In the genomic region with DNA sequence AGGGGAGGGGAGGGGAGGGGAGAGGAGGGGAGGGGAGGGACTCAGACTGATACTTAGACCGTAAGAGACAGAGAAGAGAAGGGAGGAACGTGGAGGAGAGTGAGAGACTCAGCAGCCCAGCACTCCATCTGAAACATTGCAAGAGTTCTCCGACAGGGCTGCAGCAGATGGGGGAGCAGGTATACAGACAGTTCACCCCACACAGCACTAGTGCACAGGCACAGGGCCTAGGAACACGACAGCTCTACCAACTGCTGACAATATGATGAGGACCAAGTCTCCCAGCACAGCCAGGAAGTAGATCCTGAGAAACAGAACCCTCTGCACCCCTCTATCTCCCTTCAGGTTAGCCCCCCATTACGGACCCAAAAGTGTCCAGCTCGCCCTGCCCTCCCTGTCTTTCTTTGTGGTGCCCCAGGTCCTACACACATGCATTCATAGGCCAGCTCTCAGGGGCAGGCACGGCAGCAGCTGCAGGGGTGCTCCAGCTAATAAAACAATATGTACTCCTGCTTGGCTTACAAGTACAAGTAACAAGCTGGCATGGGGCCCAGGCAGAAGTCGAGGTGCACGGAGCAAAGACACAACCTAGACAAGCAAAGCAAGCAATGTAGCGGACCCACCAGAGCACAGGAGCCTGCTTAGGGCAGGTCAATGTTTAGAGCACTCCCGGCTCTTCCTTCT, we compare ENCODE assay signal across 15 mouse cellular contexts. TPM values are rescaled to one million over a fixed set of nuclear protein-coding genes. Genes with fewer than 3 reads are reported as not detected.
DNase-seq lines count a peak whose midpoint lies in the region; ATAC-seq and TF ChIP-seq lines count a peak whose summit lies in the region.
"Had no signal": no experiment of that assay in that cellular context is flagged by ENCODE, and none has a peak within 500 bp of the region (broad histone marks: within the 10 kb centered on the region; RNA-seq: fewer than 3 reads in every experiment).

No protein-coding gene starts in this region.

- H3K9ac ChIP-seq in forebrain, embryonic 13.5 days: no peak overlapping the region
- no peak overlapping the region for H3K9ac ChIP-seq in forebrain, postnatal 0 days
- no peak overlapping the region for H3K9ac ChIP-seq in kidney, postnatal 0 days (ENCODE audit: low read depth, low read length)
- H3K9ac ChIP-seq: hindbrain, embryonic 14.5 days had no signal

- H3K4me1 ChIP-seq in forebrain, embryonic 13.5 days: peaks cover 61% of the 10 kb centered on the region
- peaks cover 22% of the 10 kb centered on the region; the same call in 1 of the 2 replicates for H3K4me1 ChIP-seq in forebrain, postnatal 0 days (ENCODE audit: insufficient read depth)
- H3K4me1 ChIP-seq in kidney, postnatal 0 days (replicated peaks; ENCODE audit: insufficient read depth, low read length): peaks cover 32% of the 10 kb centered on the region
- H3K4me1 ChIP-seq: megakaryocyte, embryonic 14.5 days had no signal

- 36% methylated on average over 11 of the region's 11 CpGs for WGBS in forebrain, embryonic 13.5 days
- 27% methylated on average over 11 of the region's 11 CpGs for WGBS in forebrain, postnatal 0 days
- 41% methylated on average over 11 of the region's 11 CpGs for WGBS in kidney, postnatal 0 days

- H3K36me3 ChIP-seq in forebrain, embryonic 13.5 days (ENCODE audit: poor library complexity, severe bottlenecking): no peaks in the 10 kb centered on the region
- H3K36me3 ChIP-seq in forebrain, postnatal 0 days (ENCODE audit: insufficient read depth): no peaks in the 10 kb centered on the region
- H3K36me3 ChIP-seq in kidney, postnatal 0 days (ENCODE audit: insufficient read depth, low read length): no peaks in the 10 kb centered on the region

- DNase-seq in forebrain, postnatal 0 days: no peak
- peak; percentile 37 for DNase-seq in kidney, adult 9 months
- DNase-seq in kidney, postnatal 10 days: no peak
- peak; percentile 37 for DNase-seq in A20 (ENCODE audit: low read depth, low spot score)
- DNase-seq in kidney, postnatal 0 days (ENCODE audit: low spot score): no peak
- DNase-seq in cerebellum, adult 9-10 months: no peak
- no peak for DNase-seq in retina, postnatal 1 day
- DNase-seq: adrenal gland, adult 8-10 months; cerebellum, postnatal 25 days; lung, adult 2 months; thymus, postnatal 4 days had no signal

- no peaks in the 10 kb centered on the region for H3K9me3 ChIP-seq in forebrain, embryonic 13.5 days (replicated peaks)
- H3K9me3 ChIP-seq in forebrain, postnatal 0 days (ENCODE audit: low read length): no peaks in the 10 kb centered on the region
- H3K9me3 ChIP-seq in kidney, postnatal 0 days (replicated peaks; ENCODE audit: low read length): no peaks in the 10 kb centered on the region
- H3K9me3 ChIP-seq: megakaryocyte, embryonic 14.5 days had no signal

- H3K27me3 ChIP-seq in forebrain, embryonic 13.5 days: no peaks in the 10 kb centered on the region
- no peaks in the 10 kb centered on the region for H3K27me3 ChIP-seq in forebrain, postnatal 0 days (ENCODE audit: insufficient read depth, low read length)
- no peaks in the 10 kb centered on the region for H3K27me3 ChIP-seq in kidney, postnatal 0 days (ENCODE audit: insufficient read depth, low read length)

- H3K27ac ChIP-seq in forebrain, embryonic 13.5 days: peak overlapping the region; percentile 4; the same call in 1 of the 2 replicates
- H3K27ac ChIP-seq in forebrain, postnatal 0 days (ENCODE audit: low read depth, low read length): no peak overlapping the region
- H3K27ac ChIP-seq in kidney, postnatal 0 days: 0 out of 2 replicates have a peak overlapping the region, but pooled peaks have one; percentile 25
- H3K27ac ChIP-seq: hindbrain, embryonic 14.5 days had no signal

- H3K4me2 ChIP-seq in forebrain, embryonic 13.5 days: no peak overlapping the region
- no peak overlapping the region for H3K4me2 ChIP-seq in forebrain, postnatal 0 days (ENCODE audit: low read depth)
- no peak overlapping the region for H3K4me2 ChIP-seq in kidney, postnatal 0 days (ENCODE audit: low read length)
- H3K4me2 ChIP-seq: hindbrain, embryonic 14.5 days had no signal

- no peak overlapping the region for H3K4me3 ChIP-seq in forebrain, embryonic 13.5 days
- H3K4me3 ChIP-seq in forebrain, postnatal 0 days (ENCODE audit: low read depth, low read length): no peak overlapping the region
- H3K4me3 ChIP-seq in kidney, postnatal 0 days (replicated peaks; ENCODE audit: low read depth, low read length): no peak overlapping the region
- H3K4me3 ChIP-seq: megakaryocyte, embryonic 14.5 days; myocyte had no signal

- ATAC-seq in forebrain, embryonic 13.5 days: no peak
- ATAC-seq in forebrain, postnatal 0 days: no peak
- no peak for ATAC-seq in kidney, postnatal 0 days (replicated peaks; ENCODE audit: low FRiP score, low read depth)

- TF ChIP-seq CTCF in forebrain, postnatal 0 days (IDR thresholded peaks at IDR 0.05; ENCODE audit: low read depth): no peak
- no peak for TF ChIP-seq CTCF in kidney, postnatal 0 days (IDR thresholded peaks at IDR 0.05; ENCODE audit: low read depth)

RNA-seq across cellular contexts. Expression of a gene that starts 28.9 kb away (rescaled TPM):
- 15.5 and 18.4 TPM in 2 replicates for polyA plus RNA-seq in forebrain, embryonic 13.5 days (2015; fragmentation: Nextera tagmentation; extraction: Ambion mirVana)
- total RNA-seq in forebrain, postnatal 0 days (2014; rRNA removed): 45.6 and 70.6 TPM in 2 replicates
- polyA plus RNA-seq in forebrain, postnatal 0 days (2015; fragmentation: Nextera tagmentation; extraction: Ambion mirVana): 9.5 and 14.1 TPM in 2 replicates
- 10.2 and 10.3 TPM in 2 replicates for polyA plus RNA-seq in kidney, postnatal 0 days (2015; fragmentation: Nextera tagmentation; extraction: Ambion mirVana)

Comparison
In these comparisons a context has a peak if more than half of its experiments do, and no peak if none do; other contexts are left out.
1. DNase-seq: peak in kidney, adult 9 months (single experiment) and A20 (single experiment); none in forebrain, postnatal 0 days (single experiment), kidney, postnatal 10 days (single experiment), kidney, postnatal 0 days (single experiment), cerebellum, adult 9-10 months (single experiment) and retina, postnatal 1 day (single experiment).